Mouse (Mus musculus): ENCODE measurements around the gene Rdh16f1.

- no peak for TF ChIP-seq CTCF (IDR thresholded peaks at IDR 0.05; ENCODE audit: control insufficient read depth, insufficient read depth, insufficient replicate concordance, low read depth, low read length)
- TF ChIP-seq POLR2A (IDR thresholded peaks at IDR 0.05; ENCODE audit: control insufficient read depth, low read depth, low read length) = no peak
Measured at GRCm38 (mm10) chr10:127815888-127816287, 56.3 kb downstream of the Rdh16f1 start.

Data from testis, adult 2 months (tissue).